Mouse (Mus musculus): ENCODE measurements around the gene Trip11.
"Not testable (repeated sequence)": the region's sequence is repeated elsewhere in the genome, so short reads cannot be mapped to it uniquely, and the experiment has no call there.

Trip11 gene

GRCm38 (mm10) chr12:101912626-101913490 is at the start of gene Trip11:
Gene Trip11 (minus strand): TSS chr12:101913267.
- peak; percentile 92 to 98 for DNase-seq (ENCODE audit: inconsistent age in 2 of 2, low spot score in 1 of 2)

- DNase-seq (ENCODE audit: inconsistent age in 2 of 2, low spot score in 1 of 2) = not testable (repeated sequence)
These were observed 46.1 kb upstream of the Trip11 start for GRCm38 (mm10) chr12:101958960-101959780.

- no peak for DNase-seq (ENCODE audit: inconsistent age in 2 of 2, low spot score in 1 of 2)
These were observed 45.5 kb upstream of the Trip11 start for GRCm38 (mm10) chr12:101958556-101958955.

- DNase-seq (ENCODE audit: inconsistent age in 2 of 2, low spot score in 1 of 2) = peak; percentile 97 to 99
These were observed 45.0 kb upstream of the Trip11 start, which contains the start of gene Atxn3 for GRCm38 (mm10) chr12:101957942-101958544. Gene Atxn3 (minus strand): TSS chr12:101958246.

- no peak for DNase-seq (ENCODE audit: inconsistent age in 2 of 2, low spot score in 1 of 2)
These were observed 44.2 kb upstream of the Trip11 start for GRCm38 (mm10) chr12:101957079-101957941.

- DNase-seq (ENCODE audit: inconsistent age in 2 of 2, low spot score in 1 of 2) = not testable (repeated sequence)
These were observed 42.8 kb upstream of the Trip11 start for GRCm38 (mm10) chr12:101955821-101956220.

GRCm38 (mm10) chr12:101948801-101949200 is 35.7 kb upstream of the Trip11 start:
- DNase-seq (ENCODE audit: inconsistent age in 2 of 2, low spot score in 1 of 2) = no peak

GRCm38 (mm10) chr12:101947986-101948385 is 34.9 kb upstream of the Trip11 start:
- DNase-seq (ENCODE audit: inconsistent age in 2 of 2, low spot score in 1 of 2) = no peak

- peak in 1 of 2 experiments; percentile 28 for DNase-seq (ENCODE audit: inconsistent age in 2 of 2, low spot score in 1 of 2)
These were observed 24.5 kb upstream of the Trip11 start for GRCm38 (mm10) chr12:101937572-101937971.

- peak in 1 of 2 experiments; percentile 30 for DNase-seq (ENCODE audit: inconsistent age in 2 of 2, low spot score in 1 of 2)
These were observed 22.2 kb upstream of the Trip11 start for GRCm38 (mm10) chr12:101935223-101935622.

GRCm38 (mm10) chr12:101928423-101928822 is 15.4 kb upstream of the Trip11 start:
- peak in 1 of 2 experiments; percentile 61 for DNase-seq (ENCODE audit: inconsistent age in 2 of 2, low spot score in 1 of 2)

- no peak for DNase-seq (ENCODE audit: inconsistent age in 2 of 2, low spot score in 1 of 2)
These were observed 9.2 kb upstream of the Trip11 start for GRCm38 (mm10) chr12:101922313-101922712.

- DNase-seq (ENCODE audit: inconsistent age in 2 of 2, low spot score in 1 of 2) = peak in 1 of 2 experiments; percentile 55
These were observed 6.8 kb upstream of the Trip11 start for GRCm38 (mm10) chr12:101919847-101920246.

- no peak for DNase-seq (ENCODE audit: inconsistent age in 2 of 2, low spot score in 1 of 2)
These were observed 4.1 kb upstream of the Trip11 start for GRCm38 (mm10) chr12:101917165-101917564.

GRCm38 (mm10) chr12:101911346-101911745 is 1.7 kb downstream of the Trip11 start:
- DNase-seq (ENCODE audit: inconsistent age in 2 of 2, low spot score in 1 of 2) = no peak

GRCm38 (mm10) chr12:101910360-101910759 is 2.7 kb downstream of the Trip11 start:
- DNase-seq (ENCODE audit: inconsistent age in 2 of 2, low spot score in 1 of 2) = no peak

GRCm38 (mm10) chr12:101905817-101906216 is 7.2 kb downstream of the Trip11 start:
- DNase-seq (ENCODE audit: inconsistent age in 2 of 2, low spot score in 1 of 2) = no peak

- no peak for DNase-seq (ENCODE audit: inconsistent age in 2 of 2, low spot score in 1 of 2)
These were observed 8.2 kb downstream of the Trip11 start for GRCm38 (mm10) chr12:101904906-101905305.

- DNase-seq (ENCODE audit: inconsistent age in 2 of 2, low spot score in 1 of 2) = no peak
These were observed 8.9 kb downstream of the Trip11 start for GRCm38 (mm10) chr12:101904170-101904569.

GRCm38 (mm10) chr12:101899671-101900245 is 13.3 kb downstream of the Trip11 start:
- DNase-seq (ENCODE audit: inconsistent age in 2 of 2, low spot score in 1 of 2) = no peak
